Mouse (Mus musculus): ENCODE results near the gene Trappc13. TPM values are rescaled to one million over a fixed set of nuclear protein-coding genes. Genes with fewer than 3 reads are reported as not detected.
"Not testable (repeated sequence)": the region's sequence is repeated elsewhere in the genome, so short reads cannot be mapped to it uniquely, and the experiment has no call there.

The Trappc13 gene
- total RNA-seq (2021), result 10 to 100 TPM; 54.5 to 55.1 TPM
- long read RNA-seq, experiment 1, transcript Trappc13-205 (12 exons, 3,538 nt), result major isoform, 11 of 29 reads
- long read RNA-seq, experiment 1, partial matches to known transcripts, result 1 of 29 reads
- long read RNA-seq, experiment 1, other reads (novel, unspliced or antisense), result 15 of 29 reads
- long read RNA-seq, experiment 2, transcript Trappc13-205 (12 exons, 3,538 nt), result major isoform, 27 of 60 reads
- long read RNA-seq, experiment 2, partial matches to known transcripts, result 0 of 60 reads
- long read RNA-seq, experiment 2, other reads (novel, unspliced or antisense), result 29 of 60 reads

- no peak for TF ChIP-seq CTCF (conservative IDR thresholded peaks at IDR 0.05)
- H3K4me3 ChIP-seq, result peak within 1 kb of the TSS; percentile 67
- H3K27ac ChIP-seq, result peak within 1 kb of the TSS; percentile 91
- peak; percentile 80 to 85 for DNase-seq (ENCODE audit: low spot score in 2 of 2)
Measured at GRCm38 (mm10) chr13:104177796-104178649, at the start of gene Trappc13. TSS of gene Trappc13 (minus strand) at chr13:104178469.

DNA sequence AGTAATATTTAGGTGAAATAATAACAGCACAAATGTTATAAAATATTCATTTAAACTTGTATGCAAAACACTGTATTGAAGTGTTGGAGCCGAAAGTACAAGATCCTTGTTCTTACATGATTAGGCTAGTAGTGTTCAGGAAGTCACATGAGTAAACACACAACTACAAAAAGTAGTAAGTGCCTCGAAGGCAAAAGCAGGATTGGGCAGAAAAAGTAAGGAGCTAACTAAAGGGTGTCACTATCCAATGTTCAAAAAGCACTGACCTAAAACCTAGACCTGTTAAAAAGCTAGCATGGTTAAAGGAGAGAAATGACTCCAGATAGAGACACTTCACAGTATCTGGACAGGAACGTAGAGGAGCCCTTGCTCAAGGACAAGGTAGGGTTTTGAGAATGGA, 49.2 kb upstream of the Trappc13 start:
- peak overlapping the region; percentile 99 for H3K4me3 ChIP-seq
- no peak for TF ChIP-seq CTCF (conservative IDR thresholded peaks at IDR 0.05)
- DNase-seq (ENCODE audit: low spot score in 2 of 2), result no peak
- no peak overlapping the region for H3K27ac ChIP-seq

DNA sequence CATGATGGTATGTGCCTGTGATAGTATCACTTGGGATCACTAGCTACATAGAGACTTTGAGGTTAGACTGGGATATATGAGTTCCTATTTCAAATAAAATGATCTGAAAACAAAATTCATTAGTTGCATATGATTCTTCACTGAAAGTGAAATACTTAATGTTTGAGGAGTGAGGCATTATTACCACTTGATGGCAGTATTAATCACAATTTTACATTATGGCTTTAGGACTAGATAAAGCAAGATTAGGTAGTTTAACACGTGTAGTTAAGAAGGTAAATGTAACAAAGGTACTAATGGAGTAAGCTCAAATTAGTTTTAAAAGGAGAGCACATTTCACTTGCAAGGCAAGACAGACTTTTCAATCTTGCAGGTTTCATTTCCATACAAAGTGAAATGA, 26.0 kb upstream of the Trappc13 start:
- no peak for DNase-seq (ENCODE audit: low spot score in 2 of 2)
- Histone ChIP-seq H3K4me3 (no peak overlapping the region), H3K27ac (no peak overlapping the region)
- peak; percentile 66 for TF ChIP-seq CTCF (conservative IDR thresholded peaks at IDR 0.05)

- not testable (repeated sequence) for H3K27ac ChIP-seq; DNase-seq (ENCODE audit: low spot score in 2 of 2); H3K4me3 ChIP-seq
Measured at GRCm38 (mm10) chr13:104195891-104196290, 17.6 kb upstream of the Trappc13 start.

DNA sequence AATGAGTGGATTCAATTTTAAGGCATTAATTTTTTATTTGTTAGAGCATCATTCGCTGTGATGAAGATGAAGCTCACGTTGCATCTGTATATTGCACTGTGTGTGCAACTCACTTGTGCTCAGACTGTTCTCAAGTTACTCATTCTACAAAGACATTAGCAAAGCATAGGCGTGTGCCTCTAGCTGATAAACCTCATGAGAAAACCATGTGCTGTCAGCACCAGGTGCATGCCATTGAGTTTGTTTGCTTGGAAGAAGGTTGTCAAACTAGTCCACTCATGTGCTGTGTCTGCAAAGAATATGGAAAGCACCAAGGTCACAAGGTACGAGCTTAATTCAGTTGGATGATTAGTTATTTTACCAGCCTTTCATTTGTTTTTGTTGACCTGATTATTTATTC, 9.1 kb upstream of the Trappc13 start:
- no peak for TF ChIP-seq CTCF (conservative IDR thresholded peaks at IDR 0.05)
- Histone ChIP-seq H3K27ac (no peak overlapping the region), H3K4me3 (no peak overlapping the region)
- DNase-seq (ENCODE audit: low spot score in 2 of 2), result no peak

GRCm38 (mm10) chr13:104179176-104179888, 1.1 kb upstream of the Trappc13 start:
- Histone ChIP-seq H3K4me3 (peak overlapping the region; percentile 67), H3K27ac (peak overlapping the region; percentile 91)
- TF ChIP-seq CTCF (conservative IDR thresholded peaks at IDR 0.05), result no peak
- DNase-seq (ENCODE audit: low spot score in 2 of 2), result no peak

DNA sequence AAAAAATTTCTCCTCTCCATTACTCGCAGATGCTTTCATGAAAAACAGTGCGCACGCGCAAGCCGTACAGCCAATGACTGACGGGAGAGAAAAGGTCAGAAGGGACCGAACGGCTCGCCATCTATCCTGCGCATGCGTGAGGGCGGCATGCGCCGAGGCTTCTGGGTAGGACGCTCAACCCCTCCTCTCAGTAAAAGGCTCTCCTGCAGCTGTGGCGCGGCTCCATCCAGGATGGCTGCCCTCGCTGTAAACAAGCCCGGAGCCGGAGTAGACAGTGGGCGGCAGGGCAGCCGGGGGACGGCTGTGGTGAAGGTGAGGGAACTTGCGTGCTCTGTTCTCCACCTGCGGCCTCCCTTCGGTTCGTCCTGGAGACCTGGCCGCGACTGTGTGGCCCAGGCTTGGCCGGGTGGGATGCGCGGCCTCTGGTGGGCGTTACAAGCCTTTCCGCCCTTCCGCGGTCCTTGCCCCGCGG, 417 bp upstream of the Trappc13 start, which contains the start of gene Trim23:
Gene Trim23, plus strand, starts transcription at position 148 of the 472 bp plus-strand sequence.
- DNase-seq (ENCODE audit: low spot score in 2 of 2), result peak; percentile 95 to 98
- H3K4me3 ChIP-seq, result peak within 1 kb of the TSS; percentile 67
- peak; percentile 50 for TF ChIP-seq CTCF (conservative IDR thresholded peaks at IDR 0.05)
- H3K27ac ChIP-seq, result peak within 1 kb of the TSS; percentile 91

DNA sequence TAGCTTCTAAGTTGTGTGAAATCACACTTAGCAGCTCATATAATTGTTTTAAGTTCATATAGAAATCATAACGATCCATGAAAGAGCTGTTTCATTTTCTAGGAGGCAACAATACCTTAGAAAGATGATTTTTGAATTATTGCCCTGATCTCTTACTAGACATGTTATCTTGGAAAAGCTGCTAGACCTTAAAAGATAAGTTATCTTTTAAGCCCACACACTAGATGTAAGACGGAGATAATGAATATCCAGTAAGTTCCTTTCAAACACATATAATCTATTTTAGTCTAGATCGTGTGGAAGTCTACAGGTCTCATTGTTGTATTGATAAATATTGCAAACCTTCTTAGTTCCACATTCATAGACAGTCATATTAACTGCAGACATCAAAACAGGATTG, 1.4 kb downstream of the Trappc13 start:
- TF ChIP-seq CTCF (conservative IDR thresholded peaks at IDR 0.05), result no peak
- no peak overlapping the region for H3K27ac ChIP-seq
- DNase-seq (ENCODE audit: low spot score in 2 of 2), result no peak
- H3K4me3 ChIP-seq, result peak overlapping the region; percentile 67

- Histone ChIP-seq H3K4me3 (no peak overlapping the region), H3K27ac (no peak overlapping the region)
- DNase-seq (ENCODE audit: low spot score in 2 of 2), result no peak
- TF ChIP-seq CTCF (conservative IDR thresholded peaks at IDR 0.05), result no peak
Measured at GRCm38 (mm10) chr13:104172498-104172897, 5.8 kb downstream of the Trappc13 start.

DNA sequence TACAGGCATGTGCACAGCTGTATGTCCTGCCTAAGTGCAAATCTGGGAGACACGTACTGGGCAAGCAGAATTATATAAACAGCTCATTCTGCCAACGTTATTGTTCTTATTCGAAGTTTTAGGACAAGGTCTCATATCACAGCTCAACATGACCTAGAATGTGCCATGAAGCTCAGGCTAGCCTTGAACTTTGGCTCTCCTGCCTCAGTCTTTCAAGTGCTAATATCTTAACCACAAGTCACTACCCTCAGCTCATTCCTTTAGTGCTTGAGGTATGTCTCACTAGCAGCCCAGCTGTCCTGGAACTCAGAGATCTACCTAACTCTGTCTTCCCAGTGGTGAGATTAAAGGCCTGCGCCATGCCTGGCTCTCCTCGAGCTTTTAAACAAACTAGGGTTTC, 6.6 kb downstream of the Trappc13 start:
- DNase-seq (ENCODE audit: low spot score in 2 of 2), result no peak
- H3K27ac ChIP-seq, result no peak overlapping the region
- no peak overlapping the region for H3K4me3 ChIP-seq
- no peak for TF ChIP-seq CTCF (conservative IDR thresholded peaks at IDR 0.05)

GRCm38 (mm10) chr13:104155686-104156085, 22.6 kb downstream of the Trappc13 start:
- Histone ChIP-seq H3K4me3 (no peak overlapping the region), H3K27ac (no peak overlapping the region)
- TF ChIP-seq CTCF (conservative IDR thresholded peaks at IDR 0.05), result no peak
- no peak for DNase-seq (ENCODE audit: low spot score in 2 of 2)

- TF ChIP-seq CTCF (conservative IDR thresholded peaks at IDR 0.05), result no peak
- DNase-seq (ENCODE audit: low spot score in 2 of 2), result no peak
- Histone ChIP-seq H3K27ac (no peak overlapping the region), H3K4me3 (no peak overlapping the region)
Measured at GRCm38 (mm10) chr13:104155106-104155505, 23.2 kb downstream of the Trappc13 start.

- DNase-seq (ENCODE audit: low spot score in 2 of 2), result no peak
- TF ChIP-seq CTCF (conservative IDR thresholded peaks at IDR 0.05), result no peak
Measured at GRCm38 (mm10) chr13:104154180-104154579, 24.1 kb downstream of the Trappc13 start.

More at GRCm38 (mm10) chr13:104154180-104154579, 24.1 kb downstream of the Trappc13 start:
- Histone ChIP-seq H3K27ac (no peak overlapping the region), H3K4me3 (no peak overlapping the region)

Data from layer of hippocampus, adult 2 months (tissue).